Mouse (Mus musculus) midbrain, embryonic 13.5 days (tissue): Measurements from ENCODE around the gene Tmx4. TPM values are rescaled to one million over a fixed set of nuclear protein-coding genes. Genes with fewer than 3 reads are reported as not detected.

Experiments
- ATAC-seq: fragments of 200-750 bp; cut with Nextera tagmentation; 2 replicates; pipeline ENCODE4 v1.8.0; 2017; ENCODE audit warnings: mild to moderate bottlenecking, moderate TSS enrichment, moderate library complexity
- H3K27ac ChIP-seq: fragments of 300-500 bp; sonication (generic); 2 replicates; pipeline ENCODE4 v1.5.1; 2015; ENCODE audit warnings: inconsistent platforms, mild to moderate bottlenecking, moderate library complexity
- H3K27me3 ChIP-seq: fragments of 300-500 bp; sonication (generic); 2 replicates; pipeline ENCODE4 v1.6.1; 2015; ENCODE audit warnings: mild to moderate bottlenecking, inconsistent platforms
- H3K36me3 ChIP-seq: fragments of 300-500 bp; sonication (generic); 2 replicates; pipeline ENCODE4 v1.6.1; 2015; ENCODE audit warnings: mild to moderate bottlenecking, inconsistent platforms
- H3K4me1 ChIP-seq: fragments of 300-500 bp; sonication (generic); replicated peaks from 2 replicates; pipeline ENCODE4 v1.6.1; 2015; ENCODE audit warnings: inconsistent platforms
- H3K4me2 ChIP-seq: fragments of 300-500 bp; sonication (generic); replicated peaks from 2 replicates; pipeline ENCODE4 v1.6.1; 2015; ENCODE audit warnings: moderate library complexity, mild to moderate bottlenecking, inconsistent platforms
- H3K4me3 ChIP-seq: fragments of 300-500 bp; sonication (generic); replicated peaks from 2 replicates; pipeline ENCODE4 v1.5.1; 2015; ENCODE audit warnings: mild to moderate bottlenecking, inconsistent platforms
- H3K9ac ChIP-seq: fragments of 300-500 bp; sonication (generic); replicated peaks from 2 replicates; pipeline ENCODE4 v1.6.1; 2015; ENCODE audit warnings: mild to moderate bottlenecking, inconsistent platforms
- H3K9me3 ChIP-seq: fragments of 300-500 bp; sonication (generic); 2 replicates; pipeline ENCODE4 v1.6.1; 2016; ENCODE audit warnings: mild to moderate bottlenecking, inconsistent platforms
- WGBS: fragments of 180-500 bp; shearing (Covaris S2); methylation state at CpG from one replicate; pipeline ENCODE4 v1.1.7; 2015; 5-methylcytosine and 5-hydroxymethylcytosine counted together
- polyA plus RNA-seq: library from polyadenylated mRNA; unstranded; fragments of >200 nt; fragmentation: Nextera tagmentation; extraction: Ambion mirVana; gene quantifications from 2 replicates; pipeline ENCODE4 v1.2.1, GENCODE M21; 2015

Tmx4 gene
- 97.4 and 109 TPM in 2 replicates for polyA plus RNA-seq

DNA sequence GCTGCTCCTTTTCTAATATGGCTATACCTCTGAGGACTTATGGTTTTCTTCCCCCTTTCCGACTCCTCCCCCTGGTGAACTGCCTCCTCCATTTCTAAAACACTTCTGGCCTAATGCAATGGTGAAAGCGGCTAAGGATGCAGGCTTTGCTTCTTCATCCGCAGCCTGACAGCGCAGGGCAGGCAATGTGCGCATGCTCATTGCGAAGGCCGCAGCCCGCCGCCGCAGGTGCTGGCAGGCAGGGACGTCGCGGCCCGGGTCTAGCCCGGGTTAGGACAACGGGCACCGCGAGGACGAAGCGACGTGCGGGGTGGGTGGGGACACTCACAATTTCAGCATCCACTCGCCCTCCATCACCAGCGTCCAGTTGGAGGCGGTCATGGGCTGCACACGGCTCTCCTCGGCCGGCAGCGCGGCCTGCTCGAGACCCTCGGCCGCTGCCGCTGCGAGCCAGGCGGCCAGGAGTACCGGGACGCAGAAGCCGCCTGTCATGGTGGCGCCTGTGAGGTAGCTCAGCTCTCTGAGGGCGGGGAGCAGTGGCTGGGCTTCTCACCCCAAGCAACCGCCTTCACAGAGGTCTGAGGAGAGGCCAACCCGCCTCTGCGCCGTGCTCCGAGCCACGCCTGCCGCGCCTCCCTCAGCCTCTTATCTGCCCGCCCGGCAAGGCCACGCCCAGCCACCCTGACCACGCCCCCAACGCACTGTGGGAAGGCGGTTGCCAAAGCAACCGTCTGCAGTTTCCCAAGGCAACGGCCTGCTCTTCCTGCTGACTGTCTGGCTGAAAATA is at the start of gene Tmx4:
TSS of gene Tmx4 (minus strand) at position 632 of the 787 bp plus-strand sequence.
- H3K27me3 ChIP-seq = no peaks in the 10 kb centered on the region
- peaks cover 43% of the 10 kb centered on the region for H3K4me1 ChIP-seq
- no peaks in the 10 kb centered on the region for H3K9me3 ChIP-seq
- peaks cover 2% of the 10 kb centered on the region; the same call in 1 of the 2 replicates for H3K36me3 ChIP-seq
- H3K27ac ChIP-seq = peak within 1 kb of the TSS; percentile 99
- ATAC-seq = peak; percentile 99
- H3K4me3 ChIP-seq = peak within 1 kb of the TSS; percentile 80
- under 1% methylated on average over 57 of the region's 57 CpGs for WGBS
- peak within 1 kb of the TSS; percentile 73 for H3K4me2 ChIP-seq
- peak within 1 kb of the TSS; percentile 90 for H3K9ac ChIP-seq

DNA sequence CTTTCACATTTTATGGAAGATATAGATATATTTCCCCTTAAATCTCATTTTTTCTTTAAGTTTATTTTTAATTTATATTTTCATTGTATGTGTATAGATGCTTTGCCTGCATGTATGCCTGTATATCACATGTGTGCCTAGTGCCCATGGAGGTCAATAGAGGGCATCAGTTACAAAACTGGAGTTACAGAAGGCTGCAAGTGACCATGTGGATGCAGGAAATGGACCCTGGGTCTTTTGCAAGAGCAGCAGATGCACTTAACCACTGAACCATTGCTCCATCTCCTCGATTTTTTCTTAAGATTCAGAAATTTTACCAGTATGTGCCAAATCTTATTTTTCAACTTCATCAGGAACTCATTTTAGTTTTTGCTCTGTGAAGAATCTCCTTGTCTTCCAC is 48.2 kb upstream of the Tmx4 start:
- H3K4me3 ChIP-seq = no peak overlapping the region
- H3K4me2 ChIP-seq = no peak overlapping the region
- H3K4me1 ChIP-seq = no peaks in the 10 kb centered on the region
- no peak overlapping the region for H3K9ac ChIP-seq
- no peak overlapping the region for H3K27ac ChIP-seq
- no peak for ATAC-seq
- WGBS = 80% methylated on average over 1 of the region's 1 CpGs
- H3K36me3 ChIP-seq = no peaks in the 10 kb centered on the region
- no peaks in the 10 kb centered on the region for H3K27me3 ChIP-seq
- no peaks in the 10 kb centered on the region for H3K9me3 ChIP-seq

DNA sequence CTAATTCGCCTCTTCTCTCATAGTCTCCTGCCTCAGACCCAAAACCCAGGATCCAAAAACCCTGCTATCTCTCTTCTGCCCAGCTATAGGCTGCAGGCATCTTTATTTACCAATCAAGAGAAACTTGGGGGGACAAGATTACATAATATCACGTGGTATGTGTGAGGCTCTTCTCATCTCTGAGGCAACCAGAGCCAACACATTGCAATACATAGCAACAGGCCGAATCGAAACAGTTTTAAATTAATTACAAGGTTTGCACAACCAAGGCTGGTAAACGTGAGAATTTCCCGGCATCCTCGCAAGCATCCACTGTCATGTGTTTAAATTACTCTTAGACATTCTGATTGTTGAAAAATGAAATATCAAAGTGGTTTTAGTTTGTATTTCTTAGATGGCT is 47.1 kb upstream of the Tmx4 start:
- no peak overlapping the region for H3K4me3 ChIP-seq
- H3K27me3 ChIP-seq = no peaks in the 10 kb centered on the region
- no peaks in the 10 kb centered on the region for H3K9me3 ChIP-seq
- H3K4me2 ChIP-seq = no peak overlapping the region
- ATAC-seq = no peak
- no peak overlapping the region for H3K27ac ChIP-seq
- H3K4me1 ChIP-seq = no peaks in the 10 kb centered on the region
- H3K36me3 ChIP-seq = no peaks in the 10 kb centered on the region
- WGBS = 88% methylated on average over 7 of the region's 7 CpGs
- H3K9ac ChIP-seq = no peak overlapping the region

DNA sequence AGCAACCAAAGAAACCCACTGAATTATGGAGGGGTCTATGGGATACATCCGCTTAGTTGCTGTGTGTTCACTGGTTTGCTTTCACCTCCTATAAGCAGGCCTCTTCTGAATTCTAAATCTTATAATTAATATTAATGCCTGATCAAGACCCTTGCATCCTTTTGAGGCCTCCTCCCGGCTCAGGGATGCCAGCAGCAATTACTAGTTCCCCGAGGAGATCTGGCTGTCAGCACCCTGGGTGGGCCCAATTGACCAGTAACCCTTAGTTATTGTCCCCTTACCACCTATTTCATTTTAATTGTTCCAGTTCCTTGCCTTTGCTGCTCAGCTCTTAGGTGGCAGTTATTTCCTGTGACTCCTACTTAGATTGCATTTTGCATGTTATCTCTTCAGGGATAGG is 38.4 kb upstream of the Tmx4 start:
- peaks cover 9% of the 10 kb centered on the region for H3K4me1 ChIP-seq
- no peaks in the 10 kb centered on the region for H3K27me3 ChIP-seq
- H3K27ac ChIP-seq = peak overlapping the region; percentile 51; the same call in 1 of the 2 replicates
- H3K4me2 ChIP-seq = no peak overlapping the region
- ATAC-seq = peak; percentile 68; the same call in 1 of the 2 replicates
- H3K4me3 ChIP-seq = no peak overlapping the region
- WGBS = 23% methylated on average over 3 of the region's 3 CpGs
- no peaks in the 10 kb centered on the region for H3K36me3 ChIP-seq
- no peaks in the 10 kb centered on the region for H3K9me3 ChIP-seq
- no peak overlapping the region for H3K9ac ChIP-seq

DNA sequence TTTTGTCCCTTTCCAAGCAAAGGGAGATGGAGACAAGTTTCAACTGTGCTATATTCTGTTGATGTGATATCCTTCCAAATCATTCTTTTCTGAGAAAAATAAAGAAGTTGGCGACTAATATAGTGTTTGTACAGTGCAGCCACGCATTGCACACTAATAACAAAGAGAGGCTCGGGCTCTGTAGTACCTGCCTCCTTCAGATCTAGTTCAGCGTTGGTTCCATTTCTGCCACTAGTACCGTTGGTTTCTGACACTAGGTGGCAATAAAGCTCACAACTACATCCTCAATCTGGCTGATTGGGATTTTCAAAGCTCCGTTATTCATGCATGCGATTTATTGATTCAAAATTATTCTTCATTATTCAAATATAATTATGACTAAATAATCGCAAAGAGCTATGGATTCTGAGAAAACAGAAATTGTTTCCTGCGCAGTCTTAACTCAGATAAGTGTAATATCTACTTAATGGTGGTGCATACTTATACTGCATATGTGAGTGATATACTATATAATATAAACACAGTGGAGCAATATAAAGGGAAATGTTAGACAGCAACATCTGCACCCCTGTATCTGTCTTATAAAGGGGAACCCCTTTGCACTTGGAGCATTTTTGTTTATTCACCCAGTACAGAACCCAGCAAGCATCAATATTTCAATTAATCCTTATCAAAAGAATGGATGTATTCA is 37.5 kb upstream of the Tmx4 start:
- Histone ChIP-seq H3K4me2 (no peak overlapping the region), H3K4me1 (peaks cover 9% of the 10 kb centered on the region), H3K36me3 (no peaks in the 10 kb centered on the region), H3K27ac (no peak overlapping the region), H3K27me3 (no peaks in the 10 kb centered on the region), H3K9me3 (no peaks in the 10 kb centered on the region), H3K9ac (no peak overlapping the region), H3K4me3 (no peak overlapping the region)
- whole genome bisulfite sequencing = 28% methylated on average over 9 of the region's 9 CpGs
- peak; percentile 76; the same call in 1 of the 2 replicates for ATAC-seq

DNA sequence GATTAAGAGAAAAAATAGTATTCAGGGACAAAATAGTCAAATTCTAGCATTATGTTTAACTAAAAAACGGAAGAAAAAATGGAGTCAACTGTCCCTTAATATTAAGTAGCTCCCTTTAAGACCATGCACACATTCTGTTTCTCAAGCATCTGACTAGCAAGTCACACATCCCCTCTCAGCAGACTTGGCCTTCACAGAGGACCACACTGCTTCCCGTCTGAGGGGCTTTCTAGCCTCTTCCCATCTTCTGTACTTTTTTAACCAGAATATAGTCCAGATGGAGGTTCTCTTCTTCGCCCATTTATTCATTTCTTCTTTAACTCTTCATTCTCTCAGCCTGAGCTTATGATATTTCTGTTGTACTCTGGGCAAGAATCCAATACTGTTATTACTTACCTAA is 35.6 kb upstream of the Tmx4 start:
- no peak overlapping the region for H3K9ac ChIP-seq
- peaks cover 9% of the 10 kb centered on the region for H3K4me1 ChIP-seq
- no peaks in the 10 kb centered on the region for H3K36me3 ChIP-seq
- no peak overlapping the region for H3K4me3 ChIP-seq
- H3K27me3 ChIP-seq = no peaks in the 10 kb centered on the region
- H3K4me2 ChIP-seq = no peak overlapping the region
- H3K9me3 ChIP-seq = no peaks in the 10 kb centered on the region
- 80% methylated on average over 3 of the region's 3 CpGs for WGBS
- H3K27ac ChIP-seq = no peak overlapping the region
- no peak for ATAC-seq

DNA sequence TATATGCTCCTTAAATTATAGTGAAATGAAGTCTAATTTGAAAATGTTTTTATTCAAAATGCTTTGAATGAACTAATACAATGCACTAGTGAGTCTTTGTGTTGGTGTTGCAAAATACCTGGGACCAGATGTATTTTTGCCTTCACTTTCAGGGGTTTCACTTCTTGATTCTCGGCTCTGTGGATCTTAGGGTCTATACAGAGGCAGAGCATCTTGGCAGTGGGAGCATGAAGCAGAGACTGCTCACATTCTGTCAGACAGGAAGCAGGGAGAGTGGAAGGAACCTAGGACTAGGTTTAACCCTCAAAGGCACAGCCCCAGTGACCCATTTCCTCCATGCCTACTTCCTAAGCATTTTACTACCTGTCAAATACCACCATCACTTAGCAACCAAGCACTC is 31.5 kb upstream of the Tmx4 start:
- H3K27me3 ChIP-seq = no peaks in the 10 kb centered on the region
- 89% methylated on average over 1 of the region's 1 CpGs for WGBS
- H3K4me1 ChIP-seq = no peaks in the 10 kb centered on the region
- H3K4me2 ChIP-seq = no peak overlapping the region
- H3K27ac ChIP-seq = no peak overlapping the region
- no peaks in the 10 kb centered on the region for H3K36me3 ChIP-seq
- H3K4me3 ChIP-seq = no peak overlapping the region
- no peak overlapping the region for H3K9ac ChIP-seq
- no peaks in the 10 kb centered on the region for H3K9me3 ChIP-seq
- ATAC-seq = no peak

DNA sequence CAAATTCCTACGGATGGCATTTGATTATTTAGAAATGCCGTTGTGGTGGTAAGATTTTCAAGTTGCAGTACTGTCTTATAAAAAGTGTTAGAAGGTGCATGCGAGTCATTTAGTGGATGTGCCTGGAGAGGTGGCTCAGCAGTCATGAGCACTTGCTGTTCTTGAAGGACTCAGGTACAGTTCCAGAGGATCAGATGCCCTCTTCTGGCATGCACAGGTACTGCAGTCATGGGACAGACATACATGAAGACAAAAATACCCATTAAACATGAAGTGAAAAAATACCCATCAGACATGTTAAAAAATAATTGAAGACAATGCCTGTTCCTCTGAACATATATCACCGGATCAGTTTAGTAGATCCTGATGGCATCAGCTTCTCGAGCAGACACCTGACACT is 29.7 kb upstream of the Tmx4 start:
- no peak overlapping the region for H3K4me3 ChIP-seq
- H3K9ac ChIP-seq = no peak overlapping the region
- no peak overlapping the region for H3K27ac ChIP-seq
- no peaks in the 10 kb centered on the region for H3K36me3 ChIP-seq
- 79% methylated on average over 5 of the region's 5 CpGs for WGBS
- no peak for ATAC-seq
- no peaks in the 10 kb centered on the region for H3K27me3 ChIP-seq
- H3K4me1 ChIP-seq = no peaks in the 10 kb centered on the region
- H3K9me3 ChIP-seq = no peaks in the 10 kb centered on the region
- H3K4me2 ChIP-seq = no peak overlapping the region

DNA sequence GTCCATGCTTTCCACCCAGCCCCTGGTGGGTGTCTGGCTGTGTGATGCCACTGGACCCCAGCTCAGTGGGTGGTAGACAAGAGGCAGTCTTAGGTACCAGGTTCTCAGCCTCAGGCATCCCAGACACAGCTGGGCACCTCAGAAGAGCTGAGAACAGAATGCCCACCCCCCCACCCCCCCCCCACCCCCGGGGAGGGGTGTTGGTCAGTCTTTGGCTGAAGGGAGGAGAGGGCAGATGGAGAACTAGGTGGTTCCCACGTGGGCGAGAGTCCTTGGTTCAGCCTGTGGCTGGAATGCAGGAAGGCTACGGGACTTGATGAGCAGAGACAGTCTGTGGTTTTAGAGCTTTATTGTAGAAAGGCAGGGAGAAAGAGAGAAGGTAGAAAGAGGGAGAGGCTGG is 12.5 kb upstream of the Tmx4 start:
- H3K4me3 ChIP-seq = no peak overlapping the region
- no peak overlapping the region for H3K27ac ChIP-seq
- no peak overlapping the region for H3K9ac ChIP-seq
- no peaks in the 10 kb centered on the region for H3K36me3 ChIP-seq
- H3K4me1 ChIP-seq = no peaks in the 10 kb centered on the region
- 36% methylated on average over 4 of the region's 4 CpGs for WGBS
- no peak overlapping the region for H3K4me2 ChIP-seq
- no peaks in the 10 kb centered on the region for H3K27me3 ChIP-seq
- H3K9me3 ChIP-seq = no peaks in the 10 kb centered on the region
- no peak for ATAC-seq

DNA sequence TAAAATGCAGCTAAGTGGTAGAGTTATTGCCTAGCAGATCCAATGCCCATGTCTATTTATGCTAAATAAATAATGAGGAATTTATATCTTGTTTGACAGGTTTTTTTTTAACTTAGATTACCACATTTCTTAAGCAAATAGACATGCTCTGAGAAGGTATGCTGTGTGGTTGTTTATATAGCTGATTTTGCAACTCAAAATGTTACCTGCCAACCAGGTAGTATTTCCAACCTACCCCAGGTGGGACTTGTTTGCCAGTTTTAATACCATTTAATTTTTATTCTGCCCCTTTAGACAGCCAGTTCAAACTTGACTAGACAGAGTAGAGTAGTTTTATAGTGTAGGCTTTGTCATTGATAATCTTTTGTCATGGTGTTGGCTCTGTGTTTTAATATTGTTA is 10.7 kb upstream of the Tmx4 start:
- Histone ChIP-seq H3K27me3 (no peaks in the 10 kb centered on the region), H3K27ac (no peak overlapping the region), H3K4me1 (no peaks in the 10 kb centered on the region), H3K4me3 (no peak overlapping the region), H3K4me2 (no peak overlapping the region), H3K36me3 (no peaks in the 10 kb centered on the region), H3K9me3 (no peaks in the 10 kb centered on the region), H3K9ac (no peak overlapping the region)
- ATAC-seq = no peak

DNA sequence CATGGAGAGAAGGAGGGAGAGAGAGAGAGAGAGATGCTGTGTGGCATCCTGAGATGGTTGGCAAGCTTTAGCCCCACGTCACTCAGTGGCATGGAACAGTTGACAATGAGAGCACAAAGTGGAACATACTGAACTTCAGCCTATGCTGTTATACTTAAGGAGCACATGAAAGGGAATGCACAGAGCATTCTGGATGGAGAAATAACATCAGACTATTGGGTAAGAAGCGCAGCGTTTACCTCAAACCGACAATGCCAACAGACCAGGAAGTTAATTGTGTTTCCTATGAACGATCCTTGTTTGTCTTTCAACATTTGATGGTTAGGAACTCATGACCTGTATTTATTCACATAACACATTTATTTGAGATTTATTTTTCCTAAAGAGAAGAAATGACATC is 8.8 kb upstream of the Tmx4 start:
- no peak overlapping the region for H3K27ac ChIP-seq
- no peaks in the 10 kb centered on the region for H3K36me3 ChIP-seq
- H3K4me3 ChIP-seq = no peak overlapping the region
- no peak for ATAC-seq
- H3K9ac ChIP-seq = no peak overlapping the region
- H3K4me1 ChIP-seq = no peaks in the 10 kb centered on the region
- H3K27me3 ChIP-seq = no peaks in the 10 kb centered on the region
- 87% methylated on average over 5 of the region's 5 CpGs for WGBS
- no peak overlapping the region for H3K4me2 ChIP-seq
- no peaks in the 10 kb centered on the region for H3K9me3 ChIP-seq

DNA sequence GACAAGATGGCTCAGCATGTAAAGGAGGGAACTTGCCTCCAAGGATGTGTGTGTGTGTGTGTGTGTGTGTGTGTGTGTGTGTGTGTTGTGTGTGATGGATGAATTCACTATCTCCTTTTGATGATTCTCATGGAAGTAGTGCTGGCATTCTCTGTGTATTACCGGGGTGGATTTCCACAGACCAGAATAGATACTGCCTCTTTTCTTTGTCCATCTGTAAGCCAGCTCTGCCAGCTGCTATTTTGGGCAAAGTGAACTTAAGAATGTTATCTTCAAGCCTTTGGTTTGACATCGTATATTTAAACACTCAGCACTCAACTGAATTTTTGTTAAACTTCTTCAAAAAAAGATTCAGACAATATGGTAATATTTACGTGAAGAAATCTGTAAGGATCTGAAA is 5.1 kb upstream of the Tmx4 start:
- no peak for ATAC-seq

More for the DNA sequence above, 5.1 kb upstream of the Tmx4 start:
- H3K27ac ChIP-seq = no peak overlapping the region
- H3K27me3 ChIP-seq = no peaks in the 10 kb centered on the region
- no peak overlapping the region for H3K4me3 ChIP-seq
- H3K9me3 ChIP-seq = no peaks in the 10 kb centered on the region
- H3K4me2 ChIP-seq = no peak overlapping the region
- H3K9ac ChIP-seq = no peak overlapping the region
- peaks cover 14% of the 10 kb centered on the region for H3K4me1 ChIP-seq
- no peaks in the 10 kb centered on the region for H3K36me3 ChIP-seq
- WGBS = 91% methylated on average over 3 of the region's 3 CpGs
